Mouse (Mus musculus) bone marrow macrophage, adult 2 months (primary cell): ENCODE measurements around the gene Apom.

Source experiments
- CTCF ChIP-seq: IDR thresholded peaks from 2 replicates; pipeline ENCODE4 v1.5.1; 2012; ENCODE audit warnings: low read depth, mild to moderate bottlenecking, low read length, moderate library complexity
- POLR2A ChIP-seq: IDR thresholded peaks from 2 replicates; pipeline ENCODE4 v1.6.1; 2012; ENCODE audit warnings: mild to moderate bottlenecking, low read depth, low read length, borderline replicate concordance

- TF ChIP-seq POLR2A (no peak), CTCF (no peak)
Observed at GRCm38 (mm10) chr17:35121143-35121799, 10.6 kb downstream of the Apom start, which contains the start of gene Gpank1.
